Mouse (Mus musculus): ENCODE measurements at regions not wholly inside any gene's neighbourhood (a gene's known extent, or its start where the extent isn't known, plus 50 kb on each side); places are given as distances from the start of the nearest gene placed in this dataset.

DNA sequence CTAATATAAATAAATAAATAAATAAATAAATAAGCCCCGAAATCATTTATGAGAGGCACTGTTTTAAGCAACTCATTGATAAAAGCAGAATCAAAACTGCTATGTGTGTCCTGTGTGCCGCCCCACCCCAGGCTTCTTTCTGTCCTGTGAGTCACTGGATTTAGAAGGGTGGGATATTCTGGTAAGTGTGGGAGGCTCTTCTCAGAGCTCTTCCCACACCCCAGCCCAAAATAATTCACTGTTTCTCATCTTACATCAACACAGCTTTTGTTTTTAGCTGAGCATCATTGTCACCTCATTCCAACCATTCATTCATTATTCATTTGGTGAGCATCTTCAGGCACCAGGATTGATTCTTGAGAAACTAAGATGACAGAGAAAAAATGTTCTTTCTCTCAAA is 118.4 kb downstream of the Barx2 start:
- DNase-seq (ENCODE audit: extremely low spot score, low read depth, low spot score): no peak

DNA sequence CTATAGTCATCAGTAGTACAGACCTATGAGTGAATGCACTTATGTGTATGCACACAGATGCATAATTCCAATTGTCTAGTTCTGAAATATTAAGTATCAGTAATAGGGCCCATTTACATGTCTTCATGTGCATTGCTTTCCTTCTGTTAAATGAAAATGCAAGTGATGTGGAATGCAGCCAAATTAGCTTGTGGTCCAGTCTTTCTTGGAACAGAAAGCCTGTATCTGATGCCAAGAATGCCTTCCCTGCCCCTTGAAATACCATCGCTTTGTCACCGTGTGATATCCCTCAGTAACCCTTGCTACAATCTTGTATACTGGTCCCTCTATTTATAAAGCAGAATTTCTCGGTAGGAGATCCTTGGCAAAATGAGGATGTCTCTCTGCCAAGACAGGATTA is 137.3 kb downstream of the Barx2 start:
- DNase-seq (ENCODE audit: extremely low spot score, low read depth, low spot score): no peak

DNA sequence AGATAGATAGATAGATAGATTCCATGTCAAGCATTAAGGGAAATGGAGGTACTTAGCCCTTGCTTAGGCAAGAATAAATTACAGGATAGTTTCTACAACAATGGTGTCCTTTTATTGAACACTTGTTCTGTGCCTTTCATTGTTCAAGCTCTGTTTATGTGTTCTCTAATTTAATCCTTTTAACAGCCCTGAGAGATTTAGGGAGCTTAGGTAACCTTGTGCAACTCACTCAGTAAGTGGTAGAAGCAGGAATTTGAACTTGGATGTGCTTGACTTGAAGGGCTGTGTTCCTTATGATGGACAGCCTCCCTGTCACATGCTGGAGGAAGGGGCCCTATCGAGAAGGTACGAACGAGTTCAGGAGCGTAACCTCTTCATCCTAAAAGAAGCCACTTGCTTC is 147.9 kb downstream of the Barx2 start:
- DNase-seq (ENCODE audit: extremely low spot score, low read depth, low spot score): no peak

DNA sequence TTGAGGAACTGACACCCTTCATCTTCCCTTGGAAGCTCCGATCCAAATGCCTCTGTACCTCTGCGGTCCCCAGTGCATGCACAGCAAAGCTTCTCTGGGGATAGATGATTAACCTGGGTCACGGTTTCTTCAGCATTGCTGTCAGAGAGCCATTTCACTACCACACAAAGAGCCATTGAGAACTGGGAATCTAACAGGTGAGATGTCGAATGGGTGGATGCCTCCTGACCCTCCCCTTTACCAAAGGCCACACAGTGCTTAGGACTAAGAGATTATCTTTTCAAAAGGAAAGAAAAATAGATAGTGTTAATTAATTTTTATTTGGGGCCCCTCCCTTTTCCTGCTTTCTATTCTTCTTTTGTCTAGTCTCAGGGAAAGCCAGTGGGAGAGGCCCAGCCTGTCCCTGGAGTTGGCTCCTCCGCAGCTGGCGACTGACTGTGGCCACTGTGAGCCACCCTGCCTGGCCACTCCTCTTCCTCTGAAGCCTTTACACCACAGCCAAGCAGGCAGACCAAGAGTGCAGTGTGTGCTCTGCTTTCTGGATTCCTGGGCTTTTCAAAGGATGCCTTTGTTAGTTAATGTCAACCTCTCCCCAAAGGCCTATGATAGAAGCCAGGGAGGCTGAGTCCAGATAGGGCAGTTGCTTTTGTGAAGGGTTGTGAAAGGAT is 155.2 kb downstream of the Barx2 start:
- no peak for DNase-seq (ENCODE audit: extremely low spot score, low read depth, low spot score)

DNA sequence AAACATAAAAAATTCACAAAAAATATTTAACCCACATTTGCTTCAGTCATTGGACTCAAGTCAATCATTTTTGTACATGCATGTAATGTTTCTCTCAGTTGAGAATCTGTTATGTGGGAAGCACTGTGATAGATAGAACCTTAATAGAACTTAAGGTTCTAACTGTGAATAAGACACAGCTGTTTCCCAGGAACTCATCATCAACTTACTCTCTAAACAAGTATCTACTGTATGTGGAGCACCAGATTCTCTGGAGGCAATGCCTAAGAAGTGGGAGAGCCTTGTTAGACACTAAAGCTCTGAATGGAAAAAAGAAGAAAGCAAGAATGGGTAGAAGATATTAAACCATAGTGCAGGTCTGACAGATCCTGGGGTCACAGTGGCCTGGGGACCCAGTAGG is 182.8 kb downstream of the Barx2 start:
- no peak for DNase-seq (ENCODE audit: extremely low spot score, low read depth, low spot score)

DNA sequence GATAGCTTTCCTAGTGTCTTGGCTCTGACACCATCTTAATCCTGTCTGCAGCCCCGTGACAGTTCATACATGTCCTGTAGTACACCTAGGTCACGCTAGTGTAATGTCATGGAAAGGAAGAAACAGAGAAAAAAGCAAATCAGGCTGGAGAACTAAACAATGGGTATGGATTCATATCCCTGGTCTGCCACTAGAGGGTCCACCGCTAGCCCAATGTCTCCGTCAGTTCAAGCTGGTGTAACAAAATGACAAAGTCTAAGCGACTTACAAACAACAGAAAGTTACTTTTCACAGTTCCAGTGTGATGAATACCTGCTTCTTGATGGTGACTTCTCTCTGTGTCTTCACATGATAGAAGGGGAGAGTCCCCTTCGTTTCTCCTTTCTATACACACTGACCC is 194.0 kb downstream of the Barx2 start:
- no peak for DNase-seq (ENCODE audit: extremely low spot score, low read depth, low spot score)

DNA sequence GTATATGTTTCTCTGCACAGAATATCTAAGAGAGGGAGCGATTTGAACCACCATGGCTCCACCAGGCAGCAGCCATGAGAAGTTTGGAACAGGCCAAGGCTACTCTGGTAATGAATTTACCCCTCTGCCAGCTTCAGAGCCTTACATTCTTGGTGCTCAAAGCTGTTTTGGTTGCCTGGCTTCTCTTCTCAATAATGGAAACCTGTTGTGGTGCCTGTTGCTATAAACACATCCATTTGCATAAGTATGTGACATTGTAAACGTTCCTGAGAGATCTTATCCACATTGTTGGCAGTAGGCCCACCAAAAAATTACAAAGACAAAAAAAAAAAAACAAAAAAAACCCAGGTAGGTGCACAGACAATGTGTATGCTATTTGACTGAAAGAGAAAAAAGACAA is 203.2 kb downstream of the Barx2 start:
- DNase-seq (ENCODE audit: extremely low spot score, low read depth, low spot score): no peak

DNA sequence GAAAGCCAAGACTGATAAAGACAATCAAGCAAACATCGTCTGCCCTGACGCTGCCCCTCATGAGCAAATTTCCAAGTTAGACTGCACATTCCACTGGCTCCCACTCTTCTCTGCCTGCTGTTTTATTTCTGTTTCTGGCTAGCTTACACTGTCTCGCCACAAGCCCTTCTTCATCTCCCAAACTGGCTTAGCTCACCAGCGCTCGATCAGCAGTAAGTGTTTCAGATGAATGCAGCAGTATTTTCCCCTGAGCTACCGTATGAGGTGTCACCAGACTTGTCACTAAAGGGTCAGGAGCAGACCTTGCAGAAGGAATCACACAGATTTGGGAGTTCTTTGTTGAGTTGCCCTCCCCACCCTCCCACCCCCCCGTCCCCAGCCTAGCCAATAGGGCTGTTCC is 206.6 kb downstream of the Barx2 start:
- no peak for DNase-seq (ENCODE audit: extremely low spot score, low read depth, low spot score)

DNA sequence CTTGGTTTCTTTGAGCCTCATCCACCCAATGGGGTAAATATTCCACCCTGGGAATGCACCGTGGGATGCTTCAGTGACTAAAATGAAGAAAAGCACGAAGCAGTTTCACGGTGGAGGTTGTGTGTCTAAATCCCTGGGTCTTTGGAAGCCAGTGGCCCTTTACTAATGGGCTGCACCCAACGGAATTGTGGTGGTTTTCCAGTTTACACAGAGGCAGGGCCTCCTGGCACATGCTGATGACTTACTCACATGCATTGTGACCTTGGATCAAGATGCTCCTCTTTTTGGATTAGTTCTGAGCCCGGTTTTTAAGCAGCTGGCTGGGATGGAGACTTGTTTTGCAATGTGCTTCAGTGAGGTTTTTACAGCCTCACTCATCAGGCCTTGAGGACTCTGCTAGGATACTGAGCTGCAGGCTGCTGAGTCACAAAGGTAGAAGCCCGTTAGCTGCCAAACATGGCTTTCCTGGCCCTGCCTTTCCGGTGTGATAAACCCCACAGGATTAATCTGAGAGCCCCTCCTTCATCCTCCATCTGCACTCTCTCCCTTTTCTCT is 222.3 kb downstream of the Barx2 start:
- no peak for DNase-seq (ENCODE audit: extremely low spot score, low read depth, low spot score)

DNA sequence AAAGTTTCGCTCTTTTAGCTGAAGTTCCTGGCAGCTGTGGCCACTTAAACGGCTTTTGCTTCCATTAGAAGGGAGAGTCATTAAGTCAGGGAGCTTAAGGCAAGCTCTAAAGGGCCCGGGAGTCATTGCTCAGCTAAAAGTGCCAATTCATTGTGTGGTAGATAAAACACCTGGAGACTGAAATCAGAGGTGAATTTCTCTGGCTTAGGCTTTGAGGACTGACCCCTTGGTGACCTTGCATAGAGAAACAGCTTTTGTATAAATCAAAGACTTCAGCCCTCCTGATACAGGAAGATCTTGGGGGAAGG is 224.1 kb upstream of the Tmem45b start:
- peak; percentile 28 for DNase-seq (ENCODE audit: extremely low spot score, low read depth, low spot score)

DNA sequence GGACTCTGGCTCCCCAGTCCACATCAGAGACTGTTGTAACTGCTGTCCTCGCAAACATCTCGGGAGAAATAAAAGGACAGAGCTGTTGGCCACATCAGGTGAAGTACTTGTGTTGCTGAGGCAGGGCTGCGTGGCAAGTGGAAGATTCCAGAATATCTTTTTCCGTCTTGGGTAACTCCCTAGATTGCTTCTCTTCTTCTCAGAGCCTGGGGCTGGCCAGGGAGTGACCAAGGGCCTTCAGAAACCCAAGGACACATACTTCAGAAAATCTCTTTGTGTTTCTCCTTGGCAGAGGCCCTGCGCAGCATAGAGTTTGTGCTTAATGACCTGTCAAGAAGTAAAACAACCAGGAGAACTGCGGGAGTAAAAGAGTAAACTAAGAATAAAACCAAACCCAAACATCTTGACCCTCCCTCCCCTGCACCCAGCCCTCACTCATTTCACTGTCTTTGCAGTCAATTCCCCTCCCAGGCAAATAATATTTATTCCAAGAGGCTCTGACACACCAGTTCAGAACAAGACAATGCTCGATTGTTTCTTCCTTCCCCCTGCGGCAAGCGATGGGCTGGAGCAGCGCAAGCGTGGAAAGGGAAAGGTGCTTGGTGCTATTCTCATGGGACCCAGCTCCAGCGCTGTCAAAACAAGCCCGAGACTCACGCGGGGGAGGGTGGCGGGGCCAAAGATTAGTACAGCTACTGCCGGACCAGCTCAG is 223.6 kb upstream of the Tmem45b start:
- DNase-seq (ENCODE audit: extremely low spot score, low read depth, low spot score): no peak

DNA sequence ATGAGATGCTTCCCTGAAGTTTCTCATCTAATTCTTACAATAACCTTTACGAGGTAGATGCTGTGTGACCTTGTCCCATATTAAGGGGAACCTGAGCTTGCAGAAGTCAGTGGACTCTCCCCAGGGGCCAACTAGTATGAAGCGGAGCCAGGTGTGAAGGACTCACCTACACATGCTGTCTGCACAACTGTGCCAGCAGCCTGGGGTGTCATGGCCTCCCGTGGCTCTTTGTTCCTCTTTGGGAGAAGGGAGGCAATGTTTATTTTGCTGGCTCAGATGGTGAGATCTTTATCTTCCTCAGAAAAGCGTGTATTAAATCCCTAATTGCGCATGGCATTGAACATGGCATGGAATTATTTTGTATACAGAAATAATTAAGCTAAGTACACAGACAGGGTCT is 222.2 kb upstream of the Tmem45b start:
- no peak for DNase-seq (ENCODE audit: extremely low spot score, low read depth, low spot score)

DNA sequence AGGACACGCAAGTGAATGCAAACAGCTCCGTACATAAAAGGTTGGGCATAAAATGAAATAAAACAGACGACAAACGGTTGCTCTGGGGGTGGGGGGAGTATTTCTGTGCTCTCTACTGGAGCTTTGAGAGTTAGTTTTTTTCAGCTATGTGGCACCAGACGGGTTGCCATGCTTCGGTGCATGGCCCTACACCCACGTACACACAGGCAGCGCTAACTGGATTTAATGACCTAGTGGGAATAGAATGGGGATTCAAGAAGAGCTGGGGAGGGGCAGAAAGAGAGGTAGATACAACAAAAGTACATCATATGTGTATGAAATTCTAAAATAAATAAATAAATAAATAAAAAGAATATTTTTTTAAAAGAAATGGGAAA is 220.5 kb upstream of the Tmem45b start:
- no peak for DNase-seq (ENCODE audit: extremely low spot score, low read depth, low spot score)

DNA sequence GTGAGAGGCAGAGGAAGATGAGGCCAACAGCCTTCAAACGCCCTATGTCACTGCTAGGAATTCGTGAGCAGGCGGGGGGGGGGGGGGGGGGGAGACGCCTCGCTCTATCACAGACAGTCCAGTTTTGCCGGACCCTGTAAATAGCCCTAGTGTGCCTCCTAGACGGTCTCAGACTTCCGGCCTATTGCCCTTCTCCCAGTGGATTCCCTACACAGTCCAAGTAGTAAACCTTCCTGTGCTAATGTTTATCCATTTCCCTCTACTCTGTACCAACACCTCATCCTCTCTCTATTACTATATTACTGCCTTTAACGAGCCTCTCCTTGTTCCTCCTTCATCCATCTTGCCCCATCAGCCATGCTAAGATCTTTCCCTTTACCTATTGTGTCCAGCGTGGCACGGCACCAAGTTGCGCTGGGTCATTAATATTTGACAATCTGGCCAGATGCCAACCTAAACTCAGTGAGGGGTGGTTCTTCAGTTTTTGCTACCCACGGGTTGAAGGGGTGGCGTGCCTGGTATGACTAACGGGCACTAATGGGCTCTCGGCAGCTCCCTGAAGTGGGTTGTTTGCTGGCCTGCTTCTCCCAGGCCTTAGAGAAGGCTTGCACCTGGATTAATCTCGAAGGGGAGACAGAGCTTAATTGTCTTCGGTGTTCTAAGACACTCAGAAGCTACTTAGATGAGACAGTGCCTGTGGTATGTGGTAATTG is 220.0 kb upstream of the Tmem45b start:
- no peak for DNase-seq (ENCODE audit: extremely low spot score, low read depth, low spot score)

DNA sequence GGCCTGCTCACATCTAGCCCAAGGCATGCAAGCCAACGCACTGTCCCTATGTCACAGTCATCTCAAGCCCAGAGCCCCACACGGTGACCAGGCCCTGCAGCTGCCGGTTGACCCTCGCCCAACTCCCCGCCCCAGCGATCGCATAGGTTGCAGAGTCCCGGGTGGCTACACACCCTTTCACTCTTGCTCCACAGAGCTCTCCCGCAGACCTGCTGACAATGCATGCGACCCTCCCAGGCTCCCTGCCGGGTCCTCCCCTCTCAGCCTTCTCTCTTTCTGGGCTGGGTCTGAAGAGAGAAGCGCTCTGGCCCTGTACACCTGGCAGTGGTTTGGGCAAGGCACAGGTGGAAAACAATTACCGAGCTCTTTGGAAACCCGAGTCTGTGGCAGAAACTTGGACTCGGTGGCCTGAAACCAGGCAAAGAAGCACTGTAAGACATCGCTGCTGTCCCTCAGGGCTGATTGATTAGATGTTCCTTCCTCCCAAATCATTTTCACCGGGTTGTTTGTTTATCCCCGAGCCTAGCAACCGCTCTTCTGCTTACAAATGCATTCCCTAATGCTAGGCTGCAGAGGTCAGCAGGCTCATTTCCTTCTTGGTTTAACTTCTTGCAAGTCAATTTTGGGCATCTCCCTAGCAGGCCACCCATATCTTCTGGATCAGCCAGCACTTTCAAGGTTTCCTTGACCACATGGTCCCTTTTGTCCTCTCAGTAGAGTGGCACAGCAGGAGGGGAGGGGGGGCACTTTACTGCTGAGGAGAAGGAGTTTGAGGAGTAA is 219.2 kb upstream of the Tmem45b start:
- peak; percentile 24 for DNase-seq (ENCODE audit: extremely low spot score, low read depth, low spot score)

DNA sequence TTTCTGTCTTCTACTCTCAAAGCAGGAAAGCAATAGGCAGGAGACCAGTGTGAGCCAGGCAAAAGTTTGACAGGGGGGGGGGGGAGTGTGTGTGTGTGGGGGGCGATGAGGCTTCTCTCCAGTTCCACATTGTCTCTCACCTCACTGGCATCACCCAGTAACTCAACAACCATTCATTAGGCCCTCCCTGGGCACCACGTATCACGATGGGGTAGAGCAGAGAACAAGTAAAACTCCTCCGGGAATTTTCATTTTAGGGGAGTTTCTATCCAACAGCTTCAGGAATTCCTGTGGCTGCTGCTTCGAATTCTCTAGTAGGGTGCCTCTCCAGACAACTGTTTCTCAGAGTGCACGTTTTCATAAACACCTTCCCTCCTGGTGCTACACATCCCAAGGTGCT is 218.6 kb upstream of the Tmem45b start:
- DNase-seq (ENCODE audit: extremely low spot score, low read depth, low spot score): no peak

DNA sequence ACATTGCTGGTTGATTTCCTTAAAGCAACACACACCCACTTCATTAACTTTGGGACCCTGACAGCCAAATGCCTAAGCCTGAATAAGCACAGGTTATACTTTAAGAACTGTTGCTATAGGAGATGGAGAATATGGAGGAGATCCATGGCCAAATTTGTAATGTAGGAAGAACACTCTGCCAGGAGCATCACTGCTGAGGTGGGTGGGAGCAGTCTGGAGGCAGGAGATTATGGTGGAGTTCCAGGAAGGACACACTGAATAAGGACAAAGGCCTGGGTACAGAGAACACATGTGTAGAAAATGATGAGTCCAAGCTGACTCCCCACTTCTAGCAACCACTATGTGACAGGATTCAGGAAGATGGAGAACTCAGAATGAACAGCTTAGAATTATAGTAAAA is 212.9 kb upstream of the Tmem45b start:
- no peak for DNase-seq (ENCODE audit: extremely low spot score, low read depth, low spot score)

DNA sequence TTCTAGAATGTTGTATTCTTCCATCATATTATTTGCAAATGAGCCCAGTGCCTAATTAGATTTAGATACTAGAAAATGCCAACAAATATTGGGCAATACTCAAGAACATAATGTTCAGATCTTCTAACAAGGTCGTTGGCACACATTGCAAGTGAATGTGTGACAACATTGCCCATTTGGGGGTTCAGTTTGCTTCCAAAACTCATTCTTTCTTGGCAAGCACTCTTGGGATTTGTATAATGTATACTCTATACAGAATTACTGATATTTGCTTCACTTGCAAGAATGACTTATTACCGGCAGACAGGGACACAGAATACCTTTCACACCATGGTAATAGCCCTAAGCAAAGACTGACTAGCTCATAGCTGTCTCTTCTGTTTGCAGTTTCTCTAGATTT is 194.8 kb upstream of the Tmem45b start:
- no peak for DNase-seq (ENCODE audit: extremely low spot score, low read depth, low spot score)

DNA sequence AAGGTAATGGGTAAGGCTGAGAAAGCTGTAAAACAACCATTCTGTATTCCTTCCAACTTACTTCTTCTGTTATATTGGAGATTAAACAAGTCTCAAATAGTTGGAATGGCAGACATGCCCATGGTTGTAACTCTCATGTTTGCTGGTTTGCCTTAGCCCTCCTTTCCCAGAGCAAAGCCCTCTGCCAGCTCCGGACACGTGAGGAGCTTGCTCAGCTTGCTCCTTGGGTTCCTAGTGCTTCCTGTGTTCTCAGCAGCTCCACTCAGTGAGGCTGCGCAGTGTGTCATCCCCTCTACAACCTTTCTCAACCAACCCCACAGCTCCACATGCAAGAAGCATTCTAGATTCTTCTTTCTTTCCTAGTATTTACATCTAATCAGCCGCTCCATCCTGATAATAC is 193.3 kb upstream of the Tmem45b start:
- no peak for DNase-seq (ENCODE audit: extremely low spot score, low read depth, low spot score)

DNA sequence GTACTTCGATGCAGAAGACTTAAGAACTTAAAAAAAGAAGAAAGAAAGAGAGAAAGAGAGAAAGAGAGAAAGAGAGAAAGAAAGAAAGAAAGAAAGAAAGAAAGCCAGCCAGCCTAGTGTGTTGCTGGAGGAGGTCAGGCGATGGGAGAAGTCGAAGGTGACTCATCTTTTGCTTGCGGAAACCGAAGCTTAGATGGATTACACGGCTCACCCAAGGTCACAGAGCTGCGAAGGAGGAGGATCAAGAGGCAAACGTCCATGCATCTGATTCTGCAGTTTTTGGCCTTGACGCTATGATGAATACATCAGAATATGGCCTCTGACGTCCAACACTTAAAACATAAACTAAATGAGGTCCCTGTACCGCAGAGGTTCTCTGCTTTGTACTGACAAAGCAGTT is 192.4 kb upstream of the Tmem45b start:
- no peak for DNase-seq (ENCODE audit: extremely low spot score, low read depth, low spot score)

DNA sequence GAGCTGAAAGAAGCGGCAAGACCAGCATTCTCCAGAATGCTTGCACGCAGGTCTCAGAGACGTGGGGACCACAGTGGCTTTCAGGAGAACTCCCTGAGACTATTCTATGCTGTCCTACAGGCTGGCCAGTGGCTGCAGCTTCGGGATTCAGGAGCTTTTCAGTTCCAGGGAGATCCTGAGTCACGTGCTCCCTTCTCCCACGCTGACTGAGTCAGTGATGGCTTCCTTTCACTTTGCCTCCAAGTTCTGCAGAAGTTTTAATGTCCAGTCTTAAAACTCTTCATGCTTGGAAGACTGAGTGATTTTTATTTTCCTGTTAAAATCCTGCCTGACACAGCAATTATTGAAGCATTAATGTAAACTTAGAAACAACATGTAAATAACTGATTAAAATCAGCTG is 190.5 kb upstream of the Tmem45b start:
- no peak for DNase-seq (ENCODE audit: extremely low spot score, low read depth, low spot score)

DNA sequence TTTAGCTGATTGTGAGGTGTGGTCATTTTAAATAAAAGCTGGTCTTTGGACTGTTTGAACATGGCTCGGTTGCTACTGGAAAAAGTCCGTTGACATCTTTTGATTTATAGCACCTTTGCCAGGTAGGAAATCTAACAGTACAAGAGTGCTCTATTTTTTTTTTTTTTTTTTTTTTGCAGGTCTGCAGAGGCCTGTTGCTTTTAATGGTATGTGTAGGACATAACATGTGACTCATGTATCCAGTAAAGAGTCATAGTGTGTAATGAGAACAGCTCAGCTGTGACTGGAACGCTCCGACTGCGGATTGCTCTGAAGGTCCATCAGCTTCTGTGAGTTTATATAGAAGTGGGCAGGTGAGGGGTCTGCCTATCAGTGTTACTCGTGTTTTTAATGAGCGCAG is 190.0 kb upstream of the Tmem45b start:
- DNase-seq (ENCODE audit: extremely low spot score, low read depth, low spot score): no peak
